Mouse (Mus musculus): ENCODE measurements around the gene Mapk7.

GRCm38 (mm10) chr11:61439170-61439569, 55.0 kb downstream of the Mapk7 start:
- TF ChIP-seq CTCF (IDR thresholded peaks at IDR 0.05; ENCODE audit: insufficient read depth, low read depth, low read length) (no peak), POLR2A (IDR thresholded peaks at IDR 0.05; ENCODE audit: insufficient read depth, low read depth, low read length) (no peak)
